8 mouse cellular contexts compared by ENCODE assay signal in the genomic region with DNA sequence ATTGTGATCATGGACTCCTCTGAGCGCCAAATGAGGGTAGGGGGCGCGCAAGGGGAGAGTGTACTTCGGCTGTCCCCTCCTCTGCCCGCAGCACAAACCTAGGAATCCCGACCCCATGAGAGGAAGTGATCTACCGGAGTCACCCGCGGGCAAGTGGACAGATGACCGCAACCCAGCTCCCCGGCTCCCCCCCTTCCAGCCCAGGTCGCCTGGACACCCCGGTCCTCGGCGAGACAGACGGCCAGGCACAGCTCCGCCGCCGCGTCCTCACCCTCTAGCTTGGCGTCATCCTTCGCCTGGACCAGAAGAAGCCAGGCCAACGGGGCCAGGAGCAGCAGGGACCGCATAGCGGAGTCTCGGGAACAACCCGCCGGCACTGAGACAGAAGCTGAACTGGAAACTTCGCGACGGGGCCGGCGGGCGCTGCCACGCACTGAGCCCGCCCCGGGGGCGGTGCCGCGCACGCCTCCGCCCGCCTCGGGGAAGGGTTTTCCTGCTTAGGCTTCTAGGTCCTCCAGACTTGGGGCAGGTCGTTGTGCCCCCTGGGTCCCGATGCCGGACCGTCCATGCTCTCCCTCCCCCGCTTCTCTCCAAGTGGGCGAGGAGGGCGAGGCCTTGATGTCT. TPM values are rescaled to one million over a fixed set of nuclear protein-coding genes. Genes with fewer than 3 reads are reported as not detected.
DNase-seq lines count a peak whose midpoint lies in the region; ATAC-seq and TF ChIP-seq lines count a peak whose summit lies in the region.

Plod1 (minus strand) TSS at position 437 of the 624 bp plus-strand sequence.

- no peak; the same call in 1 of the 2 replicates for TF ChIP-seq CTCF in kidney, postnatal 0 days (IDR thresholded peaks at IDR 0.05; ENCODE audit: low read depth)
- no peak for TF ChIP-seq CTCF in liver, adult 2 months (IDR thresholded peaks at IDR 0.05; ENCODE audit: low read depth, low read length)

- under 1% methylated on average over 51 of the region's 51 CpGs for WGBS in forebrain, embryonic 10.5 days
- under 1% methylated on average over 50 of the region's 51 CpGs for WGBS in heart, embryonic 13.5 days
- 0% methylated on average over 48 of the region's 51 CpGs for WGBS in kidney, postnatal 0 days
- under 1% methylated on average over 51 of the region's 51 CpGs for WGBS in liver, adult 2 months

- H3K4me3 ChIP-seq in forebrain, embryonic 10.5 days: peak within 1 kb of the TSS; percentile 77
- peak within 1 kb of the TSS; percentile 79 for H3K4me3 ChIP-seq in heart, embryonic 13.5 days
- peak within 1 kb of the TSS; percentile 75 for H3K4me3 ChIP-seq in kidney, postnatal 0 days (replicated peaks; ENCODE audit: low read depth, low read length)
- H3K4me3 ChIP-seq in liver, adult 2 months (ENCODE audit: insufficient read depth, low read depth, low read length): peak within 1 kb of the TSS; percentile 82

- peak; percentile 95 for TF ChIP-seq POLR2A in liver, adult 2 months (IDR thresholded peaks at IDR 0.05; ENCODE audit: extremely low read depth, insufficient read depth, low read length)

- H3K36me3 ChIP-seq in forebrain, embryonic 10.5 days (replicated peaks): peaks cover 2% of the 10 kb centered on the region; the same call in 1 of the 2 replicates
- peaks cover 4% of the 10 kb centered on the region for H3K36me3 ChIP-seq in heart, embryonic 13.5 days
- H3K36me3 ChIP-seq in kidney, postnatal 0 days (ENCODE audit: insufficient read depth, low read length): no peaks in the 10 kb centered on the region
- no peaks in the 10 kb centered on the region; the same call in 1 of the 2 replicates for H3K36me3 ChIP-seq in liver, adult 2 months (ENCODE audit: control insufficient read depth, insufficient read depth, low read length)

- H3K9ac ChIP-seq in heart, embryonic 13.5 days: peak within 1 kb of the TSS; percentile 90
- H3K9ac ChIP-seq in kidney, postnatal 0 days (ENCODE audit: low read depth, low read length): peak within 1 kb of the TSS; percentile 71
- peak within 1 kb of the TSS; percentile 93 for H3K9ac ChIP-seq in liver, adult 2 months (ENCODE audit: low read depth, low read length)

- H3K4me2 ChIP-seq in heart, embryonic 13.5 days: peak within 1 kb of the TSS; percentile 85
- peak within 1 kb of the TSS; percentile 92 for H3K4me2 ChIP-seq in kidney, postnatal 0 days (ENCODE audit: low read length)

- H3K27ac ChIP-seq in forebrain, embryonic 10.5 days: peak within 1 kb of the TSS; percentile 86
- H3K27ac ChIP-seq in heart, embryonic 13.5 days (replicated peaks): peak within 1 kb of the TSS; percentile 77
- H3K27ac ChIP-seq in kidney, postnatal 0 days: peak within 1 kb of the TSS; percentile 81
- peak within 1 kb of the TSS; percentile 79 for H3K27ac ChIP-seq in liver, adult 2 months (replicated peaks; ENCODE audit: insufficient read depth, low read depth, low read length)

- peaks cover 21% of the 10 kb centered on the region for H3K79me2 ChIP-seq in liver, adult 2 months (ENCODE audit: control insufficient read depth, insufficient read depth, low read length)

- H3K9me3 ChIP-seq in forebrain, embryonic 10.5 days: no peaks in the 10 kb centered on the region
- no peaks in the 10 kb centered on the region for H3K9me3 ChIP-seq in heart, embryonic 13.5 days
- H3K9me3 ChIP-seq in kidney, postnatal 0 days (replicated peaks; ENCODE audit: low read length): no peaks in the 10 kb centered on the region

- peak; percentile 51 to 60 for DNase-seq in CD8-positive naive resting alpha-beta T cell, adult 2 months (ENCODE audit: low read depth in 2 of 2, low spot score in 2 of 2)
- peak; percentile 33 for DNase-seq in c-Kit-positive CD71-negative TER-119-negative erythroid progenitor cells, embryonic 14.5 days (ENCODE audit: low read depth)
- DNase-seq in forebrain, embryonic 10.5 days (ENCODE audit: extremely low spot score, low spot score): peak; percentile 75
- peak; percentile 85 for DNase-seq in kidney, postnatal 0 days (ENCODE audit: low spot score)
- peak; percentile 49 for DNase-seq in liver, adult 2 months (ENCODE audit: extremely low read depth, low read depth, low spot score)
- peak; percentile 68 to 83 for DNase-seq in spleen, postnatal 4 days (ENCODE audit: low spot score in 2 of 2)

- peak; percentile 44; the same call in 1 of the 2 replicates for ATAC-seq in heart, embryonic 13.5 days (ENCODE audit: extremely low read depth, insufficient number of reproducible peaks, low FRiP score, low TSS enrichment)
- ATAC-seq in kidney, postnatal 0 days (replicated peaks; ENCODE audit: low FRiP score, low read depth): peak; percentile 38
- ATAC-seq in monocyte, adult 5-6 weeks (replicated peaks; ENCODE audit: insufficient number of reproducible peaks, low FRiP score, low TSS enrichment, poor library complexity, severe bottlenecking): peak; percentile 19; the same call in 1 of the 2 replicates

- peaks cover 12% of the 10 kb centered on the region for H3K27me3 ChIP-seq in forebrain, embryonic 10.5 days (ENCODE audit: poor library complexity, severe bottlenecking)
- H3K27me3 ChIP-seq in heart, embryonic 13.5 days (replicated peaks): no peaks in the 10 kb centered on the region
- H3K27me3 ChIP-seq in kidney, postnatal 0 days (ENCODE audit: insufficient read depth, low read length): no peaks in the 10 kb centered on the region
- no peaks in the 10 kb centered on the region for H3K27me3 ChIP-seq in liver, adult 2 months (ENCODE audit: control insufficient read depth, insufficient read depth, low read length)

- H3K4me1 ChIP-seq in forebrain, embryonic 10.5 days: peaks cover 51% of the 10 kb centered on the region
- peaks cover 61% of the 10 kb centered on the region for H3K4me1 ChIP-seq in heart, embryonic 13.5 days
- H3K4me1 ChIP-seq in kidney, postnatal 0 days (replicated peaks; ENCODE audit: insufficient read depth, low read length): peaks cover 25% of the 10 kb centered on the region
- H3K4me1 ChIP-seq in liver, adult 2 months (ENCODE audit: control insufficient read depth, insufficient read depth, low read length): peaks cover 17% of the 10 kb centered on the region; the same call in 1 of the 2 replicates

RNA-seq across cellular contexts. Expression of gene Plod1, which starts in this region (rescaled TPM):
- 20.9 and 23.0 TPM in 2 replicates for polyA plus RNA-seq in forebrain, embryonic 10.5 days (2016; fragmentation: Nextera tagmentation; extraction: Ambion mirVana)
- 43.7 and 49.2 TPM in 2 replicates for polyA plus RNA-seq in heart, embryonic 13.5 days (2015; fragmentation: Nextera tagmentation; extraction: Ambion mirVana)
- 38.1 and 38.2 TPM in 2 replicates for polyA plus RNA-seq in kidney, postnatal 0 days (2015; fragmentation: Nextera tagmentation; extraction: Ambion mirVana)
- total RNA-seq in liver, adult 2 months (2014; rRNA removed): 24.5 and 27.3 TPM in 2 replicates
- 32.9 and 38.3 TPM in 2 replicates for polyA plus RNA-seq in liver, adult 2 months (2012; rRNA removed)
- 11.0 to 12.8 TPM (median 12.7 TPM) in 3 replicates for total RNA-seq in monocyte, adult 5-6 weeks (2017)

Comparison
In these comparisons a context has a peak if more than half of its experiments do, and no peak if none do; other contexts are left out.
1. Peak in every context shown above with its lines: DNase-seq, ATAC-seq, H3K4me3 ChIP-seq and H3K27ac ChIP-seq.
2. DNase-seq: peak in every context shown above with its lines; median percentile 85 in kidney, postnatal 0 days; 76 in spleen, postnatal 4 days; 75 in forebrain, embryonic 10.5 days; 56 in CD8-positive naive resting alpha-beta T cell, adult 2 months; 49 in liver, adult 2 months; 33 in c-Kit-positive CD71-negative TER-119-negative erythroid progenitor cells, embryonic 14.5 days.